Mouse (Mus musculus): Measurements from ENCODE around the gene Qrfpr. TPM values are rescaled to one million over a fixed set of nuclear protein-coding genes. Genes with fewer than 3 reads are reported as not detected.

Qrfpr gene
- polyA plus RNA-seq, 2 experiments: 0.29 to 0.32 TPM

GRCm38 (mm10) chr3:36186510-36186909 is 35.6 kb downstream of the Qrfpr start:
- no peak for DNase-seq (ENCODE audit: low spot score)
- 79% methylated on average over 4 of the region's 4 CpGs for WGBS
- no peak for ATAC-seq (ENCODE audit: low FRiP score, low read depth)
- no peak overlapping the region for H3K9ac ChIP-seq (ENCODE audit: low read depth, low read length, severe bottlenecking)
- H3K4me3 ChIP-seq (replicated peaks; ENCODE audit: low read length): no peak overlapping the region
- no peak overlapping the region for H3K4me2 ChIP-seq (replicated peaks; ENCODE audit: low read depth, low read length, severe bottlenecking)
- H3K9me3 ChIP-seq (ENCODE audit: control insufficient read depth, low read length): no peaks in the 10 kb centered on the region
- no peak overlapping the region for H3K27ac ChIP-seq (replicated peaks; ENCODE audit: low read depth, low read length)
- H3K36me3 ChIP-seq (ENCODE audit: control insufficient read depth, insufficient read depth, low read length): no peaks in the 10 kb centered on the region
- H3K27me3 ChIP-seq (ENCODE audit: control insufficient read depth, insufficient read depth, low read length): no peaks in the 10 kb centered on the region
- no peak for TF ChIP-seq POLR2A (IDR thresholded peaks at IDR 0.05; ENCODE audit: borderline replicate concordance, extremely low read depth, insufficient read depth, insufficient read length)
- H3K4me1 ChIP-seq (ENCODE audit: control insufficient read depth, insufficient read depth, low read length): no peaks in the 10 kb centered on the region

GRCm38 (mm10) chr3:36181519-36181918 is 40.6 kb downstream of the Qrfpr start:
- H3K4me1 ChIP-seq (ENCODE audit: control insufficient read depth, insufficient read depth, low read length): no peaks in the 10 kb centered on the region
- ATAC-seq (ENCODE audit: low FRiP score, low read depth) (no peak), DNase-seq (ENCODE audit: low spot score) (peak; percentile 74)
- H3K27ac ChIP-seq (replicated peaks; ENCODE audit: low read depth, low read length): no peak overlapping the region
- no peaks in the 10 kb centered on the region for H3K36me3 ChIP-seq (ENCODE audit: control insufficient read depth, insufficient read depth, low read length)
- H3K4me2 ChIP-seq (replicated peaks; ENCODE audit: low read depth, low read length, severe bottlenecking): no peak overlapping the region
- H3K9me3 ChIP-seq (ENCODE audit: control insufficient read depth, low read length): no peaks in the 10 kb centered on the region
- no peak overlapping the region for H3K9ac ChIP-seq (ENCODE audit: low read depth, low read length, severe bottlenecking)
- H3K4me3 ChIP-seq (replicated peaks; ENCODE audit: low read length): no peak overlapping the region
- no peak for TF ChIP-seq POLR2A (IDR thresholded peaks at IDR 0.05; ENCODE audit: borderline replicate concordance, extremely low read depth, insufficient read depth, insufficient read length)
- no peaks in the 10 kb centered on the region for H3K27me3 ChIP-seq (ENCODE audit: control insufficient read depth, insufficient read depth, low read length)
- WGBS: 6% methylated on average over 4 of the region's 4 CpGs

- Histone ChIP-seq H3K4me2 (replicated peaks; ENCODE audit: low read depth, low read length, severe bottlenecking) (no peak overlapping the region), H3K36me3 (ENCODE audit: control insufficient read depth, insufficient read depth, low read length) (peaks cover 2% of the 10 kb centered on the region; the same call in 1 of the 2 replicates), H3K27me3 (ENCODE audit: control insufficient read depth, insufficient read depth, low read length) (no peaks in the 10 kb centered on the region), H3K4me3 (replicated peaks; ENCODE audit: low read length) (no peak overlapping the region), H3K4me1 (ENCODE audit: control insufficient read depth, insufficient read depth, low read length) (no peaks in the 10 kb centered on the region), H3K27ac (replicated peaks; ENCODE audit: low read depth, low read length) (no peak overlapping the region), H3K9me3 (ENCODE audit: control insufficient read depth, low read length) (no peaks in the 10 kb centered on the region), H3K9ac (ENCODE audit: low read depth, low read length, severe bottlenecking) (no peak overlapping the region)
- WGBS: 81% methylated on average over 2 of the region's 2 CpGs
- ATAC-seq (ENCODE audit: low FRiP score, low read depth): no peak
- TF ChIP-seq POLR2A (IDR thresholded peaks at IDR 0.05; ENCODE audit: borderline replicate concordance, extremely low read depth, insufficient read depth, insufficient read length): no peak
- no peak for DNase-seq (ENCODE audit: low spot score)
These were observed 48.4 kb downstream of the Qrfpr start for GRCm38 (mm10) chr3:36173761-36174160.

- no peaks in the 10 kb centered on the region for H3K27me3 ChIP-seq (ENCODE audit: control insufficient read depth, insufficient read depth, low read length)
- H3K4me3 ChIP-seq (replicated peaks; ENCODE audit: low read length): no peak overlapping the region
- 95% methylated on average over 1 of the region's 1 CpGs for WGBS
- H3K4me2 ChIP-seq (replicated peaks; ENCODE audit: low read depth, low read length, severe bottlenecking): no peak overlapping the region
- no peaks in the 10 kb centered on the region for H3K9me3 ChIP-seq (ENCODE audit: control insufficient read depth, low read length)
- H3K27ac ChIP-seq (replicated peaks; ENCODE audit: low read depth, low read length): no peak overlapping the region
- TF ChIP-seq POLR2A (IDR thresholded peaks at IDR 0.05; ENCODE audit: borderline replicate concordance, extremely low read depth, insufficient read depth, insufficient read length): no peak
- H3K36me3 ChIP-seq (ENCODE audit: control insufficient read depth, insufficient read depth, low read length): peaks cover 19% of the 10 kb centered on the region
- no peaks in the 10 kb centered on the region for H3K4me1 ChIP-seq (ENCODE audit: control insufficient read depth, insufficient read depth, low read length)
- ATAC-seq (ENCODE audit: low FRiP score, low read depth) (no peak), DNase-seq (ENCODE audit: low spot score) (no peak)
- H3K9ac ChIP-seq (ENCODE audit: low read depth, low read length, severe bottlenecking): no peak overlapping the region
These were observed 50.8 kb downstream of the Qrfpr start for GRCm38 (mm10) chr3:36171348-36171747.

- H3K27me3 ChIP-seq (ENCODE audit: control insufficient read depth, insufficient read depth, low read length): no peaks in the 10 kb centered on the region
- H3K27ac ChIP-seq (replicated peaks; ENCODE audit: low read depth, low read length): no peak overlapping the region
- no peak for DNase-seq (ENCODE audit: low spot score)
- no peak overlapping the region for H3K4me3 ChIP-seq (replicated peaks; ENCODE audit: low read length)
- H3K4me2 ChIP-seq (replicated peaks; ENCODE audit: low read depth, low read length, severe bottlenecking): no peak overlapping the region
- H3K9me3 ChIP-seq (ENCODE audit: control insufficient read depth, low read length): peaks cover 3% of the 10 kb centered on the region; the same call in 1 of the 2 replicates
- TF ChIP-seq POLR2A (IDR thresholded peaks at IDR 0.05; ENCODE audit: borderline replicate concordance, extremely low read depth, insufficient read depth, insufficient read length): no peak
- WGBS: 100% methylated on average over 1 of the region's 1 CpGs
- H3K36me3 ChIP-seq (ENCODE audit: control insufficient read depth, insufficient read depth, low read length): peaks cover 25% of the 10 kb centered on the region
- ATAC-seq (ENCODE audit: low FRiP score, low read depth): no peak
- no peak overlapping the region for H3K9ac ChIP-seq (ENCODE audit: low read depth, low read length, severe bottlenecking)
- H3K4me1 ChIP-seq (ENCODE audit: control insufficient read depth, insufficient read depth, low read length): no peaks in the 10 kb centered on the region
These were observed 51.4 kb downstream of the Qrfpr start for GRCm38 (mm10) chr3:36170670-36171210.

GRCm38 (mm10) chr3:36155268-36155667 is 66.8 kb downstream of the Qrfpr start:
- 47% methylated on average over 5 of the region's 5 CpGs for WGBS
- no peak for TF ChIP-seq POLR2A (IDR thresholded peaks at IDR 0.05; ENCODE audit: borderline replicate concordance, extremely low read depth, insufficient read depth, insufficient read length)
- Histone ChIP-seq H3K4me3 (replicated peaks; ENCODE audit: low read length) (no peak overlapping the region), H3K36me3 (ENCODE audit: control insufficient read depth, insufficient read depth, low read length) (peaks cover 11% of the 10 kb centered on the region), H3K9me3 (ENCODE audit: control insufficient read depth, low read length) (no peaks in the 10 kb centered on the region), H3K4me1 (ENCODE audit: control insufficient read depth, insufficient read depth, low read length) (peaks cover 18% of the 10 kb centered on the region), H3K27ac (replicated peaks; ENCODE audit: low read depth, low read length) (no peak overlapping the region), H3K27me3 (ENCODE audit: control insufficient read depth, insufficient read depth, low read length) (no peaks in the 10 kb centered on the region), H3K9ac (ENCODE audit: low read depth, low read length, severe bottlenecking) (no peak overlapping the region), H3K4me2 (replicated peaks; ENCODE audit: low read depth, low read length, severe bottlenecking) (no peak overlapping the region)
- no peak for DNase-seq (ENCODE audit: low spot score)
- ATAC-seq (ENCODE audit: low FRiP score, low read depth): no peak
